Mouse (Mus musculus): Measurements from ENCODE around the gene Itk. TPM values are rescaled to one million over a fixed set of nuclear protein-coding genes. Genes with fewer than 3 reads are reported as not detected.
A peak's percentile ranks its signal among the peaks of the same experiment; 100 is the strongest.

Itk gene
- polyA plus RNA-seq, 1 experiment = 125 TPM

- H3K4me1 ChIP-seq (replicated peaks; ENCODE audit: control insufficient read depth, insufficient read depth, low read length) = peaks cover 51% of the 10 kb centered on the region
- peak overlapping the region; percentile 46 for H3K4me3 ChIP-seq (ENCODE audit: control insufficient read depth, insufficient read depth, low read length)
- no peak for TF ChIP-seq CTCF (IDR thresholded peaks at IDR 0.05; ENCODE audit: borderline replicate concordance, control insufficient read depth, extremely low read depth, insufficient read depth, low read length, poor library complexity)
- TF ChIP-seq POLR2A (IDR thresholded peaks at IDR 0.05; ENCODE audit: control insufficient read depth, extremely low read depth, insufficient read depth, low read length, poor library complexity) = no peak
- 81% methylated on average over 8 of the region's 8 CpGs for WGBS
- DNase-seq = no peak
- peaks cover 21% of the 10 kb centered on the region for H3K36me3 ChIP-seq (ENCODE audit: control insufficient read depth, insufficient read depth, low read length)
- H3K27ac ChIP-seq (ENCODE audit: control insufficient read depth, insufficient read depth, low read length) = peak overlapping the region; percentile 40; the same call in 1 of the 2 replicates
- H3K27me3 ChIP-seq (ENCODE audit: control insufficient read depth, insufficient read depth, low read length) = no peaks in the 10 kb centered on the region
These were observed 2.8 kb downstream of the Itk start for GRCm38 (mm10) chr11:46386556-46386955.

GRCm38 (mm10) chr11:46384925-46385324, 4.4 kb downstream of the Itk start:
- no peak for DNase-seq
- Histone ChIP-seq H3K27ac (ENCODE audit: control insufficient read depth, insufficient read depth, low read length) (no peak overlapping the region), H3K27me3 (ENCODE audit: control insufficient read depth, insufficient read depth, low read length) (no peaks in the 10 kb centered on the region), H3K36me3 (ENCODE audit: control insufficient read depth, insufficient read depth, low read length) (peaks cover 21% of the 10 kb centered on the region), H3K4me3 (ENCODE audit: control insufficient read depth, insufficient read depth, low read length) (no peak overlapping the region), H3K4me1 (replicated peaks; ENCODE audit: control insufficient read depth, insufficient read depth, low read length) (peaks cover 38% of the 10 kb centered on the region)
- TF ChIP-seq POLR2A (IDR thresholded peaks at IDR 0.05; ENCODE audit: control insufficient read depth, extremely low read depth, insufficient read depth, low read length, poor library complexity) (no peak), CTCF (IDR thresholded peaks at IDR 0.05; ENCODE audit: borderline replicate concordance, control insufficient read depth, extremely low read depth, insufficient read depth, low read length, poor library complexity) (no peak)
- 80% methylated on average over 2 of the region's 2 CpGs for WGBS

DNA sequence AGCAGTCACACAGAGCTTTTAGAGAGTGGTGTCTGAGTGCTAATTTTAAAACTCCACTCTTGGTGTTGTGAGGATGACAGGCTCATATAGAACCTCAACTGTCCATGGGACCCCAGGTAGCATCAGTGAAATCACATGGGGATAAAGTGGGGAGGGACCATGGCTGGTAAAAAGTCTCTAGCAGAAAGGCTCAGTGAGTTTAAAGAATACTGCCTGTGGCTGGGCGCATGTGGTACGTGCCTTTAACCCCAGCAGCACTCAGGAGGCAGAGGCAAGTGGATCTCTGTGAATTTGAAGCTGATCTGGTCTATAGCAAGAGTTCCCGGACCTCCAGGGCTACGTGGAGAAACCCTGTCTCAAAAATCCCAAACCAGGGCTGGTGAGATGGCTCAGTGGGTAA, 6.8 kb downstream of the Itk start:
- H3K27me3 ChIP-seq (ENCODE audit: control insufficient read depth, insufficient read depth, low read length) = no peaks in the 10 kb centered on the region
- WGBS = 79% methylated on average over 4 of the region's 4 CpGs
- no peak for DNase-seq
- peak overlapping the region; percentile 48 for H3K27ac ChIP-seq (ENCODE audit: control insufficient read depth, insufficient read depth, low read length)
- H3K36me3 ChIP-seq (ENCODE audit: control insufficient read depth, insufficient read depth, low read length) = peaks cover 21% of the 10 kb centered on the region
- no peak overlapping the region for H3K4me3 ChIP-seq (ENCODE audit: control insufficient read depth, insufficient read depth, low read length)
- TF ChIP-seq POLR2A (IDR thresholded peaks at IDR 0.05; ENCODE audit: control insufficient read depth, extremely low read depth, insufficient read depth, low read length, poor library complexity) (no peak), CTCF (IDR thresholded peaks at IDR 0.05; ENCODE audit: borderline replicate concordance, control insufficient read depth, extremely low read depth, insufficient read depth, low read length, poor library complexity) (no peak)
- peaks cover 44% of the 10 kb centered on the region for H3K4me1 ChIP-seq (replicated peaks; ENCODE audit: control insufficient read depth, insufficient read depth, low read length)

- WGBS = 26% methylated on average over 7 of the region's 7 CpGs
- peaks cover 34% of the 10 kb centered on the region for H3K4me1 ChIP-seq (replicated peaks; ENCODE audit: control insufficient read depth, insufficient read depth, low read length)
- no peaks in the 10 kb centered on the region for H3K27me3 ChIP-seq (ENCODE audit: control insufficient read depth, insufficient read depth, low read length)
- H3K27ac ChIP-seq (ENCODE audit: control insufficient read depth, insufficient read depth, low read length) = peak overlapping the region; percentile 81
- no peak for TF ChIP-seq POLR2A (IDR thresholded peaks at IDR 0.05; ENCODE audit: control insufficient read depth, extremely low read depth, insufficient read depth, low read length, poor library complexity)
- TF ChIP-seq CTCF (IDR thresholded peaks at IDR 0.05; ENCODE audit: borderline replicate concordance, control insufficient read depth, extremely low read depth, insufficient read depth, low read length, poor library complexity) = no peak
- H3K4me3 ChIP-seq (ENCODE audit: control insufficient read depth, insufficient read depth, low read length) = no peak overlapping the region
- DNase-seq = peak; percentile 42
- H3K36me3 ChIP-seq (ENCODE audit: control insufficient read depth, insufficient read depth, low read length) = peaks cover 25% of the 10 kb centered on the region; the same call in 1 of the 2 replicates
These were observed 9.1 kb downstream of the Itk start for GRCm38 (mm10) chr11:46380097-46380675.

GRCm38 (mm10) chr11:46377819-46378782, 11.2 kb downstream of the Itk start:
- no peaks in the 10 kb centered on the region for H3K27me3 ChIP-seq (ENCODE audit: control insufficient read depth, insufficient read depth, low read length)
- H3K27ac ChIP-seq (ENCODE audit: control insufficient read depth, insufficient read depth, low read length) = no peak overlapping the region
- TF ChIP-seq POLR2A (IDR thresholded peaks at IDR 0.05; ENCODE audit: control insufficient read depth, extremely low read depth, insufficient read depth, low read length, poor library complexity) (no peak), CTCF (IDR thresholded peaks at IDR 0.05; ENCODE audit: borderline replicate concordance, control insufficient read depth, extremely low read depth, insufficient read depth, low read length, poor library complexity) (no peak)
- 84% methylated on average over 8 of the region's 8 CpGs for WGBS
- DNase-seq = no peak
- peaks cover 41% of the 10 kb centered on the region for H3K4me1 ChIP-seq (replicated peaks; ENCODE audit: control insufficient read depth, insufficient read depth, low read length)
- H3K4me3 ChIP-seq (ENCODE audit: control insufficient read depth, insufficient read depth, low read length) = no peak overlapping the region
- H3K36me3 ChIP-seq (ENCODE audit: control insufficient read depth, insufficient read depth, low read length) = peaks cover 27% of the 10 kb centered on the region

DNA sequence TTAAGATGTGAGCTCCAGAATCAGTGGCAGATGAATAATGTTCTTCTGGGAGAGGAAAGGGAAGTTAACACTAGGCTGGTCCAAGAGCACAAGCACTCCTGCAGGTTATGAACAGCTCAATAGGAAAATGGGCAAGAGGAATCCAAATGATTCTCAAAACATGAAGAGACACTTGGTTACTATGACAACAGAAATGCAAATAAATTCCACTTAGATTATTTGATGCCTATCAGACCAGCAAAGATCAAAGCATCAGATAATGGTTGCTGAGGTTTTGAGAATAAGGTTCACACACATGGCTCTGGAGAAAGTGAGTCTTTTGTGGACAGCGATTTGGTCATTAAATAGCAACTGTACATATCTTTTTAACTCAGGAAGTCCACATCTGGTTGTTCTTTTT, 12.0 kb downstream of the Itk start:
- H3K27me3 ChIP-seq (ENCODE audit: control insufficient read depth, insufficient read depth, low read length) = no peaks in the 10 kb centered on the region
- H3K36me3 ChIP-seq (ENCODE audit: control insufficient read depth, insufficient read depth, low read length) = peaks cover 27% of the 10 kb centered on the region
- DNase-seq = no peak
- TF ChIP-seq CTCF (IDR thresholded peaks at IDR 0.05; ENCODE audit: borderline replicate concordance, control insufficient read depth, extremely low read depth, insufficient read depth, low read length, poor library complexity) (no peak), POLR2A (IDR thresholded peaks at IDR 0.05; ENCODE audit: control insufficient read depth, extremely low read depth, insufficient read depth, low read length, poor library complexity) (no peak)
- no peak overlapping the region for H3K4me3 ChIP-seq (ENCODE audit: control insufficient read depth, insufficient read depth, low read length)
- H3K4me1 ChIP-seq (replicated peaks; ENCODE audit: control insufficient read depth, insufficient read depth, low read length) = peaks cover 36% of the 10 kb centered on the region
- no peak overlapping the region for H3K27ac ChIP-seq (ENCODE audit: control insufficient read depth, insufficient read depth, low read length)
- WGBS = 51% methylated on average over 1 of the region's 1 CpGs

All from thymus, adult 2 months (tissue).